Mouse (Mus musculus) lung, adult 2 months (tissue): Measurements from ENCODE around the gene Plekhh3.

Experiments used
- CTCF ChIP-seq: fragments of 200-500 bp; IDR thresholded peaks from 2 replicates; pipeline ENCODE4 v1.5.1; 2011; ENCODE audit warnings: mild to moderate bottlenecking, low read length, control low read depth; ENCODE audit not compliant: insufficient read depth
- POLR2A ChIP-seq: fragments of 200-500 bp; IDR thresholded peaks from 2 replicates; pipeline ENCODE4 v1.6.1; 2011; ENCODE audit warnings: low read depth, mild to moderate bottlenecking, control low read depth, low read length, borderline replicate concordance; ENCODE audit errors: extremely low read depth

- TF ChIP-seq POLR2A = no peak
- TF ChIP-seq CTCF = no peak
These were observed 50.5 kb downstream of the Plekhh3 start for GRCm38 (mm10) chr11:101120545-101121188.
